Mouse (Mus musculus): ENCODE results near the gene Tshz2. TPM values are rescaled to one million over a fixed set of nuclear protein-coding genes. Genes with fewer than 3 reads are reported as not detected.
A peak's percentile ranks its signal among the peaks of the same experiment; 100 is the strongest.

The Tshz2 gene
- polyA plus RNA-seq, 1 experiment from 2014 or later: 5.3 TPM

DNA sequence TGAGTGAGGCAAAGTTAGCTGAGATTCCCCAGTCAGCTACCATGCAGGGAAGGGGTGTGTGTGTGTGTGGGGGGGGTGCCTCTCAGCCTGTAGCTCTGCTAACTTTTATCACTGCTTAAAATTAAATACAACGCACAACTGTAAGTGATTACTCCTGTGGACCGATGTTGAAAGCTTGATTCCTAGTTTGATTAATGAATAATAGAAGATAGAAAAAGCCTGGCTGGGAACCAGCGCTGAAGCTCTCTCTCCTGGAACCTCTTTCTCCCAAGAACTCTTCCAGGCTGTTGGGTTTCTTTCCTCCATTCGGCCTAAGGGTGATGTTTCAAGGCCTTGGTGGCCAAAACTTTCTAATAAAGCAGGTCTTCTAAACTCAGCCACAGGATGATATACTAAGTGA is 3.6 kb downstream of the Tshz2 start:
- Histone ChIP-seq H3K27me3 (ENCODE audit: control insufficient read depth, insufficient read depth, low read length) (no peaks in the 10 kb centered on the region), H3K4me3 (ENCODE audit: low read depth, low read length) (no peak overlapping the region), H3K4me1 (ENCODE audit: control insufficient read depth, insufficient read depth, low read length) (no peaks in the 10 kb centered on the region; the same call in 1 of the 2 replicates), H3K9ac (ENCODE audit: low read depth, low read length) (no peak overlapping the region), H3K9me3 (replicated peaks; ENCODE audit: control insufficient read depth, low read length) (no peaks in the 10 kb centered on the region), H3K27ac (ENCODE audit: low read depth, low read length) (no peak overlapping the region), H3K4me2 (peak overlapping the region; percentile 82; the same call in 1 of the 2 replicates), H3K36me3 (ENCODE audit: control insufficient read depth, insufficient read depth, low read length) (no peaks in the 10 kb centered on the region)
- 58% methylated on average over 4 of the region's 4 CpGs for WGBS (ENCODE audit: insufficient replicate concordance)
- ATAC-seq (replicated peaks; ENCODE audit: insufficient number of reproducible peaks, low FRiP score, low TSS enrichment): no peak

DNA sequence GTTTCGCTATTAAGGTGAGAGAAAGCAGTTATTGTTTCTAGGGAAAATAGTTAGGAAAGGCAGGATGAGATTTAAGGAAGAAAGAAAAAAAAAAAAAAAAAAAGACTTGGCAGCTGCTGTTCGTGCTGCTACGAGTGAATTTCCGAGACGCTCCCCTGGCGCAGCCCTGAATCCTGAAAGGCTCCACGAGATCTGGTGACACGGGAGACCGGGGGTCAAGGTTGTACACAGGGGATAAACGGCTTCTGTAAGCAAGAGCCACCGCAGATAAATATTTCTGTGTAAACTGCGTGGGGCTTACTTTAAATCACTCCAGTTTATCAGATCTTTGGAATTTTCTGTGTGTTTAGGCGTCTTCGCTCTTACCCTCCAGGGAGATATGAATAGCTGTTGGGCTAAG is 8.7 kb downstream of the Tshz2 start:
- Histone ChIP-seq H3K27ac (ENCODE audit: low read depth, low read length) (no peak overlapping the region), H3K27me3 (ENCODE audit: control insufficient read depth, insufficient read depth, low read length) (no peaks in the 10 kb centered on the region), H3K4me3 (ENCODE audit: low read depth, low read length) (no peak overlapping the region), H3K9ac (ENCODE audit: low read depth, low read length) (no peak overlapping the region), H3K9me3 (replicated peaks; ENCODE audit: control insufficient read depth, low read length) (no peaks in the 10 kb centered on the region), H3K4me1 (ENCODE audit: control insufficient read depth, insufficient read depth, low read length) (no peaks in the 10 kb centered on the region), H3K4me2 (no peak overlapping the region), H3K36me3 (ENCODE audit: control insufficient read depth, insufficient read depth, low read length) (no peaks in the 10 kb centered on the region)
- no peak for ATAC-seq (replicated peaks; ENCODE audit: insufficient number of reproducible peaks, low FRiP score, low TSS enrichment)
- WGBS (ENCODE audit: insufficient replicate concordance): 68% methylated on average over 14 of the region's 14 CpGs

DNA sequence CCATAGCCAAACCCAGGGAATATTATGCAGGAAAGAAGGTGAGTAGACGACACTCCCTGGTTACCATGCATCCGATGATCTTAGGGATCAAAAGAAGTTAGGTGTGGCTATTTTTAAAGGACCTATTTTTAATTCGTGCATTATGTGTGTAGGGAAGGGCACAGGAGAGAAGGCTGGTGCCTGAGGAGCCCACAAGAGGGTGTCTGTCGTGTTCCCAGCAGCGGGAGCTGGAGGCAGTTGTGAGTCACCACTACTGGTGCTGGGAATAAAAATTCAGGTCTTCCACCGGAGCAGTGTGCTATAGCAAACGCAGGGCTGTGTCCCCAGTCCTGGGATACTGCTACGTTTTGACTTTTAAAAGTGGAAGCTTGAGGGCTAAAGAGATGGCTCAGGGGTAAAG is 9.6 kb downstream of the Tshz2 start:
- WGBS (ENCODE audit: insufficient replicate concordance): 83% methylated on average over 8 of the region's 8 CpGs
- Histone ChIP-seq H3K9ac (ENCODE audit: low read depth, low read length) (no peak overlapping the region), H3K27me3 (ENCODE audit: control insufficient read depth, insufficient read depth, low read length) (no peaks in the 10 kb centered on the region), H3K27ac (ENCODE audit: low read depth, low read length) (no peak overlapping the region), H3K9me3 (replicated peaks; ENCODE audit: control insufficient read depth, low read length) (no peaks in the 10 kb centered on the region), H3K4me1 (ENCODE audit: control insufficient read depth, insufficient read depth, low read length) (no peaks in the 10 kb centered on the region), H3K4me3 (ENCODE audit: low read depth, low read length) (no peak overlapping the region), H3K36me3 (ENCODE audit: control insufficient read depth, insufficient read depth, low read length) (no peaks in the 10 kb centered on the region), H3K4me2 (no peak overlapping the region)
- no peak for ATAC-seq (replicated peaks; ENCODE audit: insufficient number of reproducible peaks, low FRiP score, low TSS enrichment)

DNA sequence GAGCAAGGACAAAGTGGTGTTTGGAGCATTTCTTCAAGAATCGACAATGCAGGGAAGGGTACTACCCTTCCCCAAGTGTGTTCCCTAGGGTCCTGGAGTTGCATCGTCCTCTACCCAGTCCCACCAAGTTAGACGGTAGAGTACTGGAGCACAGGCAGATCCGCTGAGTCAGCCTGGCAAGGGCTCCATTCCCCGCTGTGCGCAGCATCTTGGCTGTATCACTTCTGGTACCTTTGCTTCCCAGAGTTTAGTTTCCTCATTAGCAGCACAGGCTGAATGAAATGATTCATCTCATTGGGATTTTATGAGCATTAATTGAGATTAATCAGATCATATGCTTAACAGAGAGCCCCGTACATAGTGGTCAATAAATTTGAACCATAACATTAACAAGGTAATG is 14.3 kb downstream of the Tshz2 start:
- WGBS (ENCODE audit: insufficient replicate concordance): 88% methylated on average over 7 of the region's 7 CpGs
- Histone ChIP-seq H3K27ac (ENCODE audit: low read depth, low read length) (no peak overlapping the region), H3K4me3 (ENCODE audit: low read depth, low read length) (no peak overlapping the region), H3K9ac (ENCODE audit: low read depth, low read length) (no peak overlapping the region), H3K36me3 (ENCODE audit: control insufficient read depth, insufficient read depth, low read length) (no peaks in the 10 kb centered on the region), H3K9me3 (replicated peaks; ENCODE audit: control insufficient read depth, low read length) (no peaks in the 10 kb centered on the region), H3K4me1 (ENCODE audit: control insufficient read depth, insufficient read depth, low read length) (no peaks in the 10 kb centered on the region), H3K4me2 (no peak overlapping the region), H3K27me3 (ENCODE audit: control insufficient read depth, insufficient read depth, low read length) (no peaks in the 10 kb centered on the region)
- no peak for ATAC-seq (replicated peaks; ENCODE audit: insufficient number of reproducible peaks, low FRiP score, low TSS enrichment)

DNA sequence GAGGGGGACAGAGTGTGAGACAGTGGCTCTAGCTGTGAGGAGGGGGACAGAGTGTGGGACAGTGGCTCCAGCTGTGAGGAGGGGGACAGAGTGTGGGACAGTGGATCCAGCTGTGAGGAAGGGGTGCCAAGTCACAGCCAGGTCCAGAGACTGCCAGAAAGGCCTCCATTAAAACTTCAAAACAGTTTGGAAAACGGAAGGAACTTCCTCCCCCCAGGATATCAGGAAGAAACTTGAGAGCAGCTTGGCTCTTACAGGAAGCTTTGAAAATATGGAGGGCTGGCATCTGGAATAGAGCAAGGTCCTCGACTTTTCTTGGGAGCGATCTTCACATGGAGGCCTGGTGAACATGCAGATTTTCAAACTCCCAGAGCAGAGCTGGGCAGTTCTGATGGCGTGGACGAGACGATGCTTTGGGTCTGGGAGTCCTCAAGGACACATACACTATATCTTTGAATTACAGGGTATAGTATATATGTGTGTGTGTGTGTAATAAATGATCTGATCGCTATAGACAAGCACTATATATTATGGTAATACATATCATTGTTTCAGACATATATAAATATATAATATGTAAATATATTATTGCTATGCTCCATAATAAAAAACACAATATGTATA is 16.6 kb downstream of the Tshz2 start:
- Histone ChIP-seq H3K36me3 (ENCODE audit: control insufficient read depth, insufficient read depth, low read length) (no peaks in the 10 kb centered on the region), H3K9ac (ENCODE audit: low read depth, low read length) (no peak overlapping the region), H3K4me2 (no peak overlapping the region), H3K27me3 (ENCODE audit: control insufficient read depth, insufficient read depth, low read length) (no peaks in the 10 kb centered on the region), H3K4me3 (ENCODE audit: low read depth, low read length) (no peak overlapping the region), H3K4me1 (ENCODE audit: control insufficient read depth, insufficient read depth, low read length) (no peaks in the 10 kb centered on the region), H3K9me3 (replicated peaks; ENCODE audit: control insufficient read depth, low read length) (no peaks in the 10 kb centered on the region), H3K27ac (ENCODE audit: low read depth, low read length) (no peak overlapping the region)
- no peak for ATAC-seq (replicated peaks; ENCODE audit: insufficient number of reproducible peaks, low FRiP score, low TSS enrichment)
- 64% methylated on average over 7 of the region's 7 CpGs for WGBS (ENCODE audit: insufficient replicate concordance)

DNA sequence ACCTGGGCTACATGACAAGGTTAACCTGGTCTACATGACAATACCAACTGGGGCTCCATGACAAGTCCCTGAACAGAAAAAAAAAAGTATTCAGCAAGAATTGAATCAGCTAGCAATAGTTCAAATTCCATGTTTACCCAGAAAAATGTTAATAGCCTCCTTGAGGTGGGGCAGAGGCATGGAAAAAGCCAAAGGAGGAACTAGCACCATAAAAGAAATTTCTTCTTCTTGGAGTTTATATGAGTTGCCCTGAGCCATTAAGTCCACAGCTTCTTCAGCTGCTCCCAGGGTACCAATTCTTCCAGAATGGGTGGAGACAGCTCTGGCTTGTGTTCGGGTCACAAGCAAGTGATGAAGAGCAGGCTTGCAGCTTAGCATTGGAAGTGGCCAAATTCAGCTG is 20.5 kb downstream of the Tshz2 start:
- H3K9ac ChIP-seq (ENCODE audit: low read depth, low read length): no peak overlapping the region
- H3K4me2 ChIP-seq: no peak overlapping the region
- H3K4me3 ChIP-seq (ENCODE audit: low read depth, low read length): no peak overlapping the region
- ATAC-seq (replicated peaks; ENCODE audit: insufficient number of reproducible peaks, low FRiP score, low TSS enrichment): no peak
- H3K36me3 ChIP-seq (ENCODE audit: control insufficient read depth, insufficient read depth, low read length): no peaks in the 10 kb centered on the region
- no peaks in the 10 kb centered on the region for H3K9me3 ChIP-seq (replicated peaks; ENCODE audit: control insufficient read depth, low read length)
- H3K27ac ChIP-seq (ENCODE audit: low read depth, low read length): no peak overlapping the region
- H3K4me1 ChIP-seq (ENCODE audit: control insufficient read depth, insufficient read depth, low read length): no peaks in the 10 kb centered on the region
- 88% methylated on average over 1 of the region's 1 CpGs for WGBS (ENCODE audit: insufficient replicate concordance)
- H3K27me3 ChIP-seq (ENCODE audit: control insufficient read depth, insufficient read depth, low read length): no peaks in the 10 kb centered on the region

DNA sequence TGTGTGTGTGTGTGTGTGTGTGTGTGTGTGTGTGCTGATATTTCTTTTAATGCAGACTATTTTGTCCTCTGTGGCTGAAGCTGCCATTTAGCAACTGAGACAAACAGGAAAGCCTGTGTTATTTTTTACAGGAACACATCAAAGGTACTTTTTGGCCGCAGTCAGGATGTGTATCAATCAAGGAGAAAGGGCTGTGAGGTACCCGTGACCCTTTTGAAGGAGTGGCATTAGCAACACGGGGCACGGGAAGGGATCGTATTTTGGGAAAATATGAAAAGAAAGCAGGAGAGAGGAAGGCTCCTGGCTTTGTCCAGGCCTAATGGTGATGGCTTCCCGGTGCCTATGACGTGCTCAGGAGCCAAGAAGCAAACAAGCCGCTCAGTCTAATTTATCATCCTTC is 31.0 kb downstream of the Tshz2 start:
- no peak overlapping the region for H3K4me2 ChIP-seq
- no peak for ATAC-seq (replicated peaks; ENCODE audit: insufficient number of reproducible peaks, low FRiP score, low TSS enrichment)
- H3K27me3 ChIP-seq (ENCODE audit: control insufficient read depth, insufficient read depth, low read length): no peaks in the 10 kb centered on the region
- peaks cover 31% of the 10 kb centered on the region for H3K4me1 ChIP-seq (ENCODE audit: control insufficient read depth, insufficient read depth, low read length)
- H3K4me3 ChIP-seq (ENCODE audit: low read depth, low read length): no peak overlapping the region
- 42% methylated on average over 8 of the region's 8 CpGs for WGBS (ENCODE audit: insufficient replicate concordance)
- no peak overlapping the region for H3K9ac ChIP-seq (ENCODE audit: low read depth, low read length)
- no peaks in the 10 kb centered on the region for H3K9me3 ChIP-seq (replicated peaks; ENCODE audit: control insufficient read depth, low read length)
- H3K27ac ChIP-seq (ENCODE audit: low read depth, low read length): peak overlapping the region; percentile 62
- H3K36me3 ChIP-seq (ENCODE audit: control insufficient read depth, insufficient read depth, low read length): no peaks in the 10 kb centered on the region

DNA sequence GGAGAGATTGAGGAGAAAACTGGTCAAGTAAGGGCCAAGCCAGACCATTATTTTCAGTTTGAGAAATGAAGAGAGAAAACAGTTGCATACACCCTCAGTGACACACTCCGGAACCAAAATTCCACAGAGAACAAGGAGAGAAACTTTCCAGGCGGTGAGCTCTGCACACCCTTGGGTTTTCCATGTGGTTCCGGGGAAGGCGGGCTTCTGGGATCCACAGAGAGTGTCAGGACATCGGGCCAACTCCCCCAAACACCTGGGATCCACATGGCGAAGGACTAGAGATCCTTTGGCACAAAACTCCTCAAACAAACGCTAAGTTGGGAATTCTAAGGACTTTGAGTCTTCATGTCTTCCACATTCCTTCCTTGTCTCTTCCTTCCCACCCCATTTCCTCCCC is 38.5 kb downstream of the Tshz2 start:
- no peak overlapping the region for H3K27ac ChIP-seq (ENCODE audit: low read depth, low read length)

DNA sequence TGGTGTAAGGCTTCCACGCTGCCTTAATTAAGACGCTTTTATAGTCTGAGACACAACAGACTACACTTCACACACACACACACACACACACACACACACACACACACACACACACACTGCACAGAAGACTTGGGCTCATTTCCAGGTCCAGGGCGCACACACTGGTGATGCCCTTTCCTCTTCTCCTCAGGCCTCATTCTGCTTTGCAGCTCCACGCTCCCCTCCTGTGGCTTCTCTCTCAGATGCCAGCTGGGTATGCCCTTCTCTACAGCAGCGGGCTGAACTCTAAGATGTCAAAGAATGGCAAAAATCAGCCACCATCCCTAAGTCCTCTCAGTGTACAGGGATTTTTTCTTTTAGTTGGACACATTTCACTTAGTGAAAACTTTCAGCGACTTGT is 41.0 kb downstream of the Tshz2 start:
- no peak overlapping the region for H3K4me3 ChIP-seq (ENCODE audit: low read depth, low read length)
- H3K27ac ChIP-seq (ENCODE audit: low read depth, low read length): no peak overlapping the region
- H3K36me3 ChIP-seq (ENCODE audit: control insufficient read depth, insufficient read depth, low read length): no peaks in the 10 kb centered on the region
- peaks cover 7% of the 10 kb centered on the region; the same call in 1 of the 2 replicates for H3K4me1 ChIP-seq (ENCODE audit: control insufficient read depth, insufficient read depth, low read length)
- no peaks in the 10 kb centered on the region for H3K27me3 ChIP-seq (ENCODE audit: control insufficient read depth, insufficient read depth, low read length)
- H3K9ac ChIP-seq (ENCODE audit: low read depth, low read length): no peak overlapping the region
- H3K9me3 ChIP-seq (replicated peaks; ENCODE audit: control insufficient read depth, low read length): no peaks in the 10 kb centered on the region
- no peak overlapping the region for H3K4me2 ChIP-seq
- no peak for ATAC-seq (replicated peaks; ENCODE audit: insufficient number of reproducible peaks, low FRiP score, low TSS enrichment)
- 76% methylated on average over 6 of the region's 6 CpGs for WGBS (ENCODE audit: insufficient replicate concordance)

More for the DNA sequence above, 38.5 kb downstream of the Tshz2 start:
- Histone ChIP-seq H3K4me1 (ENCODE audit: control insufficient read depth, insufficient read depth, low read length) (peaks cover 11% of the 10 kb centered on the region; the same call in 1 of the 2 replicates), H3K9ac (ENCODE audit: low read depth, low read length) (no peak overlapping the region), H3K4me2 (no peak overlapping the region), H3K36me3 (ENCODE audit: control insufficient read depth, insufficient read depth, low read length) (no peaks in the 10 kb centered on the region), H3K9me3 (replicated peaks; ENCODE audit: control insufficient read depth, low read length) (no peaks in the 10 kb centered on the region), H3K27me3 (ENCODE audit: control insufficient read depth, insufficient read depth, low read length) (no peaks in the 10 kb centered on the region), H3K4me3 (ENCODE audit: low read depth, low read length) (no peak overlapping the region)
- 87% methylated on average over 7 of the region's 7 CpGs for WGBS (ENCODE audit: insufficient replicate concordance)
- no peak for ATAC-seq (replicated peaks; ENCODE audit: insufficient number of reproducible peaks, low FRiP score, low TSS enrichment)

Data from heart, embryonic 11.5 days (tissue).